7 mouse cellular contexts compared by ENCODE assay signal in the genomic region with DNA sequence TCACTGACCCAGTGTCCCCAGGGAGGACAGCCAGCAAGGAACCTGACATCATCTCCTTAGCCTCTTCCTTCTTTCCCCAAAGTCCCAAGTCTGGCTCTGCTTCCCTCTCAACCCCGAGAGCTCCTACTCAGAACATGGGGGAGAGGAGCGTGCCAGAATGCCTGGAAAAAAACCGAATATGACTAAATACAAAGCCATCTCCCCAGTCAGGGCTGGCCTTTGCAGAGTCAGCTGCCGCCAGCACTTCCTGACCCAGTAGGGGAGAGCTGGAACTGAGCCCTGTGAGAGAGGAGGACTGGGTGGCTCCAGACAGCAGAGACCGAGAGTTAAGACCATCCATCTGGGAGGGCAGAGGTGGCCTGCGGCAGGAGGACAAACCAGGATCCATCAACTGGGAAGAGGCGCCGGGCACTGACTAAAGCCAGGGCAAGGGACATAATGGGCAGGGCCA. TPM values are rescaled to one million over a fixed set of nuclear protein-coding genes. Genes with fewer than 3 reads are reported as not detected.
DNase-seq lines count a peak whose midpoint lies in the region; ATAC-seq and TF ChIP-seq lines count a peak whose summit lies in the region.

No protein-coding gene starts in this region.

- no peaks in the 10 kb centered on the region for H3K36me3 ChIP-seq in C2C12 (ENCODE audit: control insufficient read depth, insufficient read depth)
- no peaks in the 10 kb centered on the region for H3K36me3 ChIP-seq in forebrain, embryonic 14.5 days (ENCODE audit: control insufficient read depth, insufficient read depth, low read length)

- no peak overlapping the region for H3K27ac ChIP-seq in forebrain, embryonic 14.5 days (ENCODE audit: low read depth, low read length)

- peak overlapping the region; percentile 34 for H3ac ChIP-seq in C2C12 (ENCODE audit: control insufficient read depth, insufficient read length, low read depth)

- no peak overlapping the region for H3K9ac ChIP-seq in forebrain, embryonic 14.5 days (ENCODE audit: low read length)

- peaks cover 5% of the 10 kb centered on the region for H3K79me3 ChIP-seq in C2C12 (ENCODE audit: low read depth)

- no peak overlapping the region for H3K4me2 ChIP-seq in forebrain, embryonic 14.5 days (ENCODE audit: low read length)

- peaks cover 4% of the 10 kb centered on the region for H3K79me2 ChIP-seq in C2C12 (ENCODE audit: control insufficient read depth, insufficient read depth)

- ATAC-seq in forebrain, embryonic 14.5 days = no peak

- peaks cover 3% of the 10 kb centered on the region; the same call in 1 of the 2 replicates for H3K4me1 ChIP-seq in forebrain, embryonic 14.5 days (ENCODE audit: control insufficient read depth, insufficient read depth, low read length)

- intact Hi-C loops in gastrocnemius, postnatal 36 days (cut with DNase I) = no loop called here

- TF ChIP-seq CTCF in C2C12 (IDR thresholded peaks at IDR 0.05; ENCODE audit: control insufficient read depth, insufficient read depth, insufficient read length) = no peak

- 69% methylated on average over 8 of the region's 8 CpGs for WGBS in forebrain, embryonic 14.5 days

- DNase-seq in adrenal gland, adult 8-10 months = peak; percentile 77
- DNase-seq in gastrocnemius, postnatal 36 days = peak; percentile 34 to 76
- peak; percentile 63 for DNase-seq in kidney, adult 9 months
- peak; percentile 50 for DNase-seq in ovary, postnatal 36 days (ENCODE audit: low spot score)
- no peak for DNase-seq in forebrain, embryonic 14.5 days (ENCODE audit: low spot score)
- DNase-seq in right cerebral cortex, postnatal 36 days (ENCODE audit: low spot score in 2 of 2) = no peak

- no peaks in the 10 kb centered on the region for H3K9me3 ChIP-seq in forebrain, embryonic 14.5 days (replicated peaks; ENCODE audit: control insufficient read depth, low read length)

- no peak overlapping the region for H3K4me3 ChIP-seq in C2C12 (ENCODE audit: insufficient read depth, poor library complexity, severe bottlenecking)
- no peak overlapping the region for H3K4me3 ChIP-seq in forebrain, embryonic 14.5 days (ENCODE audit: low read depth, low read length)

- H3K27me3 ChIP-seq in C2C12 (ENCODE audit: control insufficient read depth, insufficient read depth, insufficient read length) = no peaks in the 10 kb centered on the region
- H3K27me3 ChIP-seq in forebrain, embryonic 14.5 days (replicated peaks; ENCODE audit: control insufficient read depth, insufficient read depth, low read length) = peaks cover 8% of the 10 kb centered on the region; the same call in 1 of the 2 replicates

TF ChIP-seq in C2C12, 6 proteins besides CTCF, POLR2A, EP300 and RAD21:
- TF ChIP-seq MYOG (IDR thresholded peaks at IDR 0.05; ENCODE audit: control insufficient read depth, extremely low read depth, insufficient read length) (no peak), MAX (IDR thresholded peaks at IDR 0.05) (peak; percentile 34), USF1 (IDR thresholded peaks at IDR 0.05; ENCODE audit: low read depth) (peak; percentile 8), FOSL1 (IDR thresholded peaks at IDR 0.05; ENCODE audit: insufficient read depth, low read length, poor library complexity, severe bottlenecking) (no peak), CEBPB (IDR thresholded peaks at IDR 0.05; ENCODE audit: low read depth) (no peak)

RNA-seq across cellular contexts. Expression of a gene that starts 6.1 kb away (rescaled TPM):
- 2.3 TPM for polyA plus RNA-seq in C2C12 (2012; fragmentation: generic; extraction: Trizol)
- total RNA-seq in adrenal gland, adult 8-10 months (2022) = 10 to 100 TPM; 13.1 to 23.8 (median 20.7) TPM
- 1 to 10 TPM in 1 of 2 experiments, under 1 TPM in 1; 0.35 to 1.2 TPM for total RNA-seq in gastrocnemius, postnatal 36 days (2021)
- 1.0 and 1.2 TPM in 2 replicates for polyA plus RNA-seq in forebrain, embryonic 14.5 days (2014; fragmentation: Nextera tagmentation; extraction: Ambion mirVana)

RNA-seq across cellular contexts. Expression of a gene that starts 40.5 kb away (rescaled TPM):
- polyA plus RNA-seq in C2C12 (2012; fragmentation: generic; extraction: Trizol) = 1.4 TPM
- 10 to 100 TPM; 14.1 to 64.0 (median 26.2) TPM for total RNA-seq in adrenal gland, adult 8-10 months (2022)
- 1 to 10 TPM; 1.1 TPM for total RNA-seq in gastrocnemius, postnatal 36 days (2021)
- polyA plus RNA-seq in forebrain, embryonic 14.5 days (2014; fragmentation: Nextera tagmentation; extraction: Ambion mirVana) = 0.29 and 0.72 TPM in 2 replicates

Comparison
In these comparisons a context has a peak if more than half of its experiments do, and no peak if none do; other contexts are left out.
1. DNase-seq: peak in adrenal gland, adult 8-10 months (single experiment), gastrocnemius, postnatal 36 days (2 of 2), kidney, adult 9 months (single experiment) and ovary, postnatal 36 days (single experiment); none in forebrain, embryonic 14.5 days (single experiment) and right cerebral cortex, postnatal 36 days (0 of 2).
2. RNA of a gene that starts 6.1 kb away (total RNA-seq): 13.1 to 23.8 TPM in adrenal gland, adult 8-10 months; 0.35 to 1.2 TPM in gastrocnemius, postnatal 36 days; every median in the first group is over 4 times any median in the second.
3. RNA of a gene that starts 40.5 kb away (total RNA-seq): 14.1 to 64.0 TPM in adrenal gland, adult 8-10 months; 1.1 TPM in gastrocnemius, postnatal 36 days; every median in the first group is over 4 times any median in the second.